Mouse (Mus musculus) liver (tissue): Measurements from ENCODE around the gene Olfr104-ps.

Experiments used
- DNase-seq: peaks from one replicate; pipeline ENCODE4 v3.0.0-alpha.2; 2020; ENCODE audit warnings: mixed read lengths

Gene Olfr104-ps

GRCm38 (mm10) chr17:37359282-37359681 is at the start of gene Olfr104-ps:
Gene Olfr104-ps, plus strand, starts transcription at chr17:37359582.
- no peak for DNase-seq

- no peak for DNase-seq
Observed at GRCm38 (mm10) chr17:37310146-37310699, 49.2 kb upstream of the Olfr104-ps start.

- DNase-seq, result no peak
Observed at GRCm38 (mm10) chr17:37316954-37317353, 42.4 kb upstream of the Olfr104-ps start, which contains the start of gene Olfr102. Gene Olfr102, minus strand, starts transcription at chr17:37317054.

- DNase-seq, result no peak
Observed at GRCm38 (mm10) chr17:37339598-37339997, 19.8 kb upstream of the Olfr104-ps start, which contains the start of gene Olfr103. Gene Olfr103, minus strand, starts transcription at chr17:37339698.

GRCm38 (mm10) chr17:37378733-37379132 is 19.4 kb downstream of the Olfr104-ps start, which contains the start of gene Olfr105-ps:
Gene Olfr105-ps, plus strand, starts transcription at chr17:37379033.
- no peak for DNase-seq

- no peak for DNase-seq
Observed at GRCm38 (mm10) chr17:37390093-37390492, 30.7 kb downstream of the Olfr104-ps start, which contains the start of gene Olfr106-ps. Gene Olfr106-ps, plus strand, starts transcription at chr17:37390393.

GRCm38 (mm10) chr17:37398926-37399325 is 39.5 kb downstream of the Olfr104-ps start, which contains the start of gene Olfr107:
Gene Olfr107, plus strand, starts transcription at chr17:37399226.
- DNase-seq, result no peak

- DNase-seq, result no peak
Observed at GRCm38 (mm10) chr17:37413380-37413779, 54.0 kb downstream of the Olfr104-ps start.
